Mouse (Mus musculus) bone marrow, adult 2 months (tissue): ENCODE measurements around the gene Olfm1. TPM values are rescaled to one million over a fixed set of nuclear protein-coding genes. Genes with fewer than 3 reads are reported as not detected.

Source experiments
- H3K27ac ChIP-seq: fragments of 200-500 bp; 2 replicates; pipeline ENCODE4 v1.5.1; 2012; ENCODE audit warnings: low read depth, mild to moderate bottlenecking, control low read depth, inconsistent platforms, low read length; ENCODE audit not compliant: control insufficient read depth, poor library complexity, insufficient read depth
- H3K4me1 ChIP-seq: fragments of 200-500 bp; 2 replicates; pipeline ENCODE4 v1.6.1; 2011; ENCODE audit warnings: low read length; ENCODE audit not compliant: control insufficient read depth, insufficient read depth
- H3K4me3 ChIP-seq: fragments of 200-500 bp; replicated peaks from 2 replicates; pipeline ENCODE3; 2011; ENCODE audit warnings: mild to moderate bottlenecking, low read depth, low read length, control low read depth; ENCODE audit not compliant: control insufficient read depth
- CTCF ChIP-seq: fragments of 200-500 bp; IDR thresholded peaks from 2 replicates; pipeline ENCODE4 v1.5.1; 2011; ENCODE audit warnings: low read length, control low read depth; ENCODE audit not compliant: control insufficient read depth, insufficient read depth
- POLR2A ChIP-seq: fragments of 200-500 bp; IDR thresholded peaks from 2 replicates; pipeline ENCODE4 v1.6.1; 2011; ENCODE audit warnings: low read depth, mild to moderate bottlenecking, control low read depth, low read length, borderline replicate concordance; ENCODE audit not compliant: control insufficient read depth
- WGBS: fragments of 180-500 bp; shearing (Covaris S2); methylation state at CpG from one replicate; pipeline ENCODE4 v1.1.7; 2018; 5-methylcytosine and 5-hydroxymethylcytosine counted together
- polyA plus RNA-seq: library from polyadenylated mRNA; stranded (reverse); fragments of >200 nt; gene quantifications from 2 replicates; pipeline ENCODE4 v1.2.4, GENCODE M21; 2011; ENCODE audit warnings: low replicate concordance; ENCODE audit not compliant: missing spikeins, insufficient read depth, insufficient read length

Olfm1 gene
- polyA plus RNA-seq, 1 experiment = 5.0 TPM

- no peak for TF ChIP-seq CTCF
- TF ChIP-seq POLR2A = no peak
- no peak overlapping the region for H3K4me3 ChIP-seq
- H3K4me1 ChIP-seq = no peaks in the 10 kb centered on the region
- 68% methylated on average over 3 of the region's 3 CpGs for WGBS
- H3K27ac ChIP-seq = no peak overlapping the region
Measured at GRCm38 (mm10) chr2:28207200-28207750, 14.5 kb downstream of the Olfm1 start.

- no peaks in the 10 kb centered on the region for H3K4me1 ChIP-seq
- TF ChIP-seq POLR2A (no peak), CTCF (no peak)
- H3K27ac ChIP-seq = no peak overlapping the region
- no peak overlapping the region for H3K4me3 ChIP-seq
- WGBS = 83% methylated on average over 14 of the region's 14 CpGs
Measured at GRCm38 (mm10) chr2:28208130-28208745, 15.4 kb downstream of the Olfm1 start.

GRCm38 (mm10) chr2:28209211-28209610 lies 16.4 kb downstream of the Olfm1 start:
- no peaks in the 10 kb centered on the region for H3K4me1 ChIP-seq
- H3K27ac ChIP-seq = no peak overlapping the region
- WGBS = 83% methylated on average over 5 of the region's 5 CpGs
- TF ChIP-seq POLR2A = no peak
- no peak for TF ChIP-seq CTCF
- H3K4me3 ChIP-seq = no peak overlapping the region

- WGBS = 84% methylated on average over 12 of the region's 12 CpGs
- Histone ChIP-seq H3K4me3 (no peak overlapping the region), H3K4me1 (no peaks in the 10 kb centered on the region), H3K27ac (no peak overlapping the region)
- TF ChIP-seq POLR2A = no peak
- no peak for TF ChIP-seq CTCF
Measured at GRCm38 (mm10) chr2:28209653-28210052, 16.9 kb downstream of the Olfm1 start.

- Histone ChIP-seq H3K4me3 (no peak overlapping the region), H3K27ac (no peak overlapping the region), H3K4me1 (no peaks in the 10 kb centered on the region)
- no peak for TF ChIP-seq CTCF
- TF ChIP-seq POLR2A = no peak
- WGBS = 77% methylated on average over 4 of the region's 4 CpGs
Measured at GRCm38 (mm10) chr2:28210273-28210672, 17.5 kb downstream of the Olfm1 start.

- no peaks in the 10 kb centered on the region for H3K4me1 ChIP-seq
- no peak overlapping the region for H3K27ac ChIP-seq
- 74% methylated on average over 22 of the region's 22 CpGs for WGBS
- TF ChIP-seq POLR2A (no peak), CTCF (no peak)
- H3K4me3 ChIP-seq = no peak overlapping the region
Measured at GRCm38 (mm10) chr2:28211531-28212281, 18.9 kb downstream of the Olfm1 start.

- Histone ChIP-seq H3K4me3 (no peak overlapping the region), H3K4me1 (no peaks in the 10 kb centered on the region), H3K27ac (no peak overlapping the region)
- WGBS = 58% methylated on average over 5 of the region's 5 CpGs
- TF ChIP-seq CTCF (no peak), POLR2A (no peak)
Measured at GRCm38 (mm10) chr2:28212911-28213310, 20.1 kb downstream of the Olfm1 start.

GRCm38 (mm10) chr2:28216211-28216775 lies 23.5 kb downstream of the Olfm1 start:
- H3K27ac ChIP-seq = no peak overlapping the region
- H3K4me3 ChIP-seq = no peak overlapping the region
- WGBS = 71% methylated on average over 5 of the region's 5 CpGs
- no peak for TF ChIP-seq CTCF
- TF ChIP-seq POLR2A = no peak
- no peaks in the 10 kb centered on the region for H3K4me1 ChIP-seq
